Mouse (Mus musculus) embryonic facial prominence, embryonic 12.5 days (tissue): ENCODE data around the gene Spata32. TPM values are rescaled to one million over a fixed set of nuclear protein-coding genes. Genes with fewer than 3 reads are reported as not detected.

Experiments used
- ATAC-seq: fragments of 200-750 bp; cut with Nextera tagmentation; 2 replicates; pipeline ENCODE4 v1.8.0; 2017; ENCODE audit not compliant: insufficient number of reproducible peaks, insufficient read depth, low FRiP score, low TSS enrichment
- H3K27ac ChIP-seq: fragments of 300-500 bp; sonication (generic); 2 replicates; pipeline ENCODE4 v1.5.1; 2016; ENCODE audit warnings: mild to moderate bottlenecking
- H3K27me3 ChIP-seq: fragments of 300-500 bp; sonication (generic); 2 replicates; pipeline ENCODE4 v1.6.1; 2016; ENCODE audit warnings: mild to moderate bottlenecking, moderate library complexity
- H3K36me3 ChIP-seq: fragments of 300-500 bp; sonication (generic); 2 replicates; pipeline ENCODE4 v1.6.1; 2016; ENCODE audit warnings: mild to moderate bottlenecking
- H3K4me1 ChIP-seq: fragments of 300-500 bp; sonication (generic); 2 replicates; pipeline ENCODE4 v1.6.1; 2016
- H3K4me2 ChIP-seq: fragments of 300-500 bp; sonication (generic); replicated peaks from 2 replicates; pipeline ENCODE4 v1.6.1; 2016; ENCODE audit warnings: mild to moderate bottlenecking, moderate library complexity
- H3K4me3 ChIP-seq: fragments of 300-500 bp; sonication (generic); 2 replicates; pipeline ENCODE4 v1.5.1; 2016; ENCODE audit warnings: mild to moderate bottlenecking
- H3K9ac ChIP-seq: fragments of 300-500 bp; sonication (generic); 2 replicates; pipeline ENCODE4 v1.6.1; 2016; ENCODE audit warnings: mild to moderate bottlenecking, moderate library complexity
- H3K9me3 ChIP-seq: fragments of 300-500 bp; sonication (generic); 2 replicates; pipeline ENCODE4 v1.6.1; 2016; ENCODE audit warnings: mild to moderate bottlenecking, moderate library complexity
- WGBS: fragments of 180-500 bp; shearing (Covaris S2); methylation state at CpG from one replicate; pipeline ENCODE4 v1.1.7; 2016; 5-methylcytosine and 5-hydroxymethylcytosine counted together
- polyA plus RNA-seq: library from polyadenylated mRNA; unstranded; fragments of >200 nt; fragmentation: Nextera tagmentation; extraction: Ambion mirVana; gene quantifications from 2 replicates; pipeline ENCODE4 v1.2.1, GENCODE M21; 2016

Gene Spata32
- polyA plus RNA-seq, 1 experiment from 2014 or later, result not detected

DNA sequence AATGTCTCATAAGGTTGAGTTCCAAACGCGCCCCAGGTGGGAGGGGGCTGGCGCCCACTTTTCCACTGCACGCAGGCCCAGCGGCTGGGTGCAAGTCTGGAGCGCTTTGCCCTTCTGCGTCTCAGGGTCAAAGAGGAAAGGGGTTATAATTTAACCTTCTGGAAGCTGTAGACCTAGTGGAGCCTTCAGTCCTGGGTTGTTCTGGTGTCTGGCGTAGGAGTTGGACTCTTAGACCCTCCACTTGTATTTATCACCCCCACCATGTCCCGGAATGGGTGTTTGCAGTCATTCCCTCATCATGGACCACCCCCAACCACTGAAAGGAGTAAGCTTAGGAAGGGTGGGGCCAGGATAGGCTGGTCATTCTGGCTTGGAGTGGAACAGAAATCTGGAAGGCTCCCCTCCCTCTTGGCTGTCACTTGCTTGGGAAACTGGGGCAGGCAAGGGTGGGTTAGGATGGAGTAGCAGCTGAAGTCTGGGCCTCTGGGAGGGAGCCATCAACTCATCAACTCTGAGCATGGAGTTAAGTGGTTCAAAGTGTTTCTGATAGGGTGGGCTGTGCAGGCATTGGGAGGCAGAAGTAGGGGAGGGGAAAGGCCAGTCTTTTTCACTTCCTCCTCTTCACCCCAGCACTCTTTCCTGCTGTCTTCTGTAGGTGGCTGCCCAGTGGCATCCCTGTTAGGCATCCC is 46.4 kb downstream of the Spata32 start:
- H3K4me1 ChIP-seq, result peaks cover 8% of the 10 kb centered on the region; the same call in 1 of the 2 replicates
- H3K4me3 ChIP-seq, result peak overlapping the region; percentile 58; the same call in 1 of the 2 replicates
- ATAC-seq, result no peak
- H3K27ac ChIP-seq, result no peak overlapping the region
- no peaks in the 10 kb centered on the region for H3K9me3 ChIP-seq
- H3K9ac ChIP-seq, result no peak overlapping the region
- peaks cover 52% of the 10 kb centered on the region for H3K27me3 ChIP-seq
- 53% methylated on average over 9 of the region's 9 CpGs for WGBS
- peak overlapping the region; percentile 99 for H3K4me2 ChIP-seq
- H3K36me3 ChIP-seq, result no peaks in the 10 kb centered on the region

DNA sequence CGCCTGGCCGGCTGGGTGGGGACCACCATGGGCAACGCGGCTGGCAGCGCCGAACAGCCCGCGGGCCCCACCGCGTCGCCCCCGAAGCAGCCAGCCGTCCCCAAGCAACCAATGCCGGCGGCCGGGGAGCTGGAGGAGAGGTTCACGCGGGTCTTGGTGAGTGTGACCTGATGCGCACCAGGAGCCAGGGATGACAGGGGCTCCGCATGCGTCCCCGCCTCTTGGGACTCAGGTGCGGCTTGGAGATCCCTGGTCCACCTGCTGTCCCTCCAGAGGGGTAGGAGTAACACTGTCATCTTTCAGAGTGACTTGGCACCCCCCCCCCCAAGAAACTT is 47.0 kb downstream of the Spata32 start:
- Histone ChIP-seq H3K9ac (peak overlapping the region; percentile 43), H3K36me3 (no peaks in the 10 kb centered on the region), H3K4me3 (peak overlapping the region; percentile 58), H3K9me3 (no peaks in the 10 kb centered on the region), H3K4me1 (peaks cover 8% of the 10 kb centered on the region; the same call in 1 of the 2 replicates), H3K4me2 (peak overlapping the region; percentile 99), H3K27ac (0 out of 2 replicates have a peak overlapping the region, but pooled peaks have one; percentile 3), H3K27me3 (peaks cover 52% of the 10 kb centered on the region)
- no peak for ATAC-seq
- WGBS, result 2% methylated on average over 21 of the region's 23 CpGs

DNA sequence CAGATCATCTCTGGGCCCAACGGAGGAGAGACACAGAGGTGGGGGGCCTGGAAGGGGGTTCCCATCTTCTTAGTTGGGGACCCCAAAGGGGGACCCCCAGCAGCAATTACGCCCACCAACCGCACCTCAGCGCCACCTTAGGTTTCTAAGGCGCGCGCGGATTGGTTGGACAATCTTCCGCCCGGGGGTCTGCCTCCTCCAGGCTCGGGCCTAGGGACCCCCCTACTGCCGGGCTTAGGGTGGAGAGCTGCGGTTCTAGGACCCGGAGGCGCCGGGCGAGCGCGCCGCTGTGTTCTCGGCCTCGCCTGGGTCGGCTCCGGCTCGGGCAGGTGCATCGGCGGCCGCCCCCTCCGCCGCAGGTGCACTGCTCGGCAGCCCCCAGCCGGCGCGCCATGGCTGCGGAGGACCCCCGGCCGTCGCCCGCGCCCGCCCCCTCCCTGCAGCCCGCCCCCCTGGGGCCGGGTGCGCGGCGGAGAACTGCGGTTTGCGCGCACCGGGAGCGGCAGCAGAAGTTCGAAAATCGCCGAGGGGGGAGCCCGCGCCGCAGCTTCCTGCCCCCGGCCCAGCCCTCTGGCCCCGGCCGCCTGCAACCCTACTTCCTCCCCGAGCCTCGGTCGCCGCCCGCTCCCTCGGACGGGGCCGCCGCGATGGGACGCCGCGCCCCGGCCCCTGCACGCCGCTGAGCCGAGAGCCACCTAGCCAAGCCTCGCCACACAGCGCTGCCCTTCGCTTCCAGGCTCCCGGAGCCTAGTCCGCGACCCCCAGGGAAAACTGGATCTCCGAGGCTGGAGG is 47.5 kb downstream of the Spata32 start, which contains the start of gene Fmnl1:
Fmnl1 (plus strand) TSS at position 614 of the 792 bp plus-strand sequence.
- 2% methylated on average over 55 of the region's 84 CpGs for WGBS

DNA sequence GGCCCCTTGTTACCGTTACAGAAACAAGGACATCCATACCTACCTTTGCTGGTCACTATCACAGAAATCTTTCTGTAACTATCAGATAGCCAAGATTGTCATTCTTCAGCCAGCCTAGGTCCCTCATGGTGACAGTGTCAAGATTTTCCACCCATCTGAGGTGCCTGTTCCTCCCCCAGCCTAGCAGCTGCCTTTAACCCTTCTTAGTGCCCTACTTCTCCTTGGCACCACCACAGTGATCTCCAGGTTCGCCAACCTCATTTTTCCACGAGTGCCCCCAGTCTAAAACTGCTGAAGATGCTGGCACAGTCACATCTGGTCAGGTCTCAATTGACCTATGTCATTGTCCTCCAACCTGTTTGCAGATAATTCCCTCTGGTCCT is 48.1 kb downstream of the Spata32 start:
- no peak overlapping the region for H3K27ac ChIP-seq
- ATAC-seq, result no peak

More for the DNA sequence above, 47.5 kb downstream of the Spata32 start, which contains the start of gene Fmnl1:
- Histone ChIP-seq H3K27me3 (peaks cover 52% of the 10 kb centered on the region), H3K4me3 (peak within 1 kb of the TSS; percentile 58), H3K4me2 (peak within 1 kb of the TSS; percentile 99), H3K9me3 (no peaks in the 10 kb centered on the region), H3K27ac (0 out of 2 replicates have a peak within 1 kb of the TSS, but pooled peaks have one; percentile 3), H3K4me1 (peaks cover 8% of the 10 kb centered on the region; the same call in 1 of the 2 replicates), H3K36me3 (no peaks in the 10 kb centered on the region), H3K9ac (peak within 1 kb of the TSS; percentile 43)
- ATAC-seq, result no peak

DNA sequence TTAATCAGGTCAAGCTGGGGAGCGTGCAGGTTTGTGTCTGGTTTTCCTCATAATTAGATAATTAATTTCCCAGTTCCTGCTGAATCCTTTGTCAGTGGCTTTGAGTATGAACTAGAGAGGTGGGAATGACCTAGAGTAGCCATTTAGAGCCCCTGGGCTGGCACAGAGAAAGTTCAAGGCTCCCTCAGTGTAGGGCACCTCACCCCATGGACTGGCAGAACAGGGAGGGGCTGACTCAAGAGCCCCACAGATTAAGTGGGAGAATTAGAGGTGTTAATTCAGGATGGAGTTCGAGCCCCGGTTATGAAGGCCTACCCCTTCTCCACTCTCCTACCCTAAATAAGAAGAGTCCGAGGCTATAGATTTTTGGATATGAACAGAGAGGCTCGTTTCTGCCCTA is 48.6 kb downstream of the Spata32 start:
- H3K9me3 ChIP-seq, result no peaks in the 10 kb centered on the region
- H3K27ac ChIP-seq, result no peak overlapping the region
- H3K4me1 ChIP-seq, result 0 out of 2 replicates have a peak, but pooled peaks cover 5% of the 10 kb centered on the region
- peaks cover 52% of the 10 kb centered on the region for H3K27me3 ChIP-seq
- no peak overlapping the region for H3K9ac ChIP-seq
- 77% methylated on average over 5 of the region's 5 CpGs for WGBS
- H3K4me3 ChIP-seq, result no peak overlapping the region
- H3K4me2 ChIP-seq, result no peak overlapping the region
- no peak for ATAC-seq
- H3K36me3 ChIP-seq, result no peaks in the 10 kb centered on the region

More for the DNA sequence above, 48.1 kb downstream of the Spata32 start:
- peaks cover 52% of the 10 kb centered on the region for H3K27me3 ChIP-seq
- H3K4me3 ChIP-seq, result peak overlapping the region; percentile 58
- no peaks in the 10 kb centered on the region for H3K36me3 ChIP-seq
- H3K9me3 ChIP-seq, result no peaks in the 10 kb centered on the region
- H3K4me1 ChIP-seq, result peaks cover 8% of the 10 kb centered on the region; the same call in 1 of the 2 replicates
- WGBS, result 54% methylated on average over 3 of the region's 3 CpGs
- peak overlapping the region; percentile 99 for H3K4me2 ChIP-seq
- no peak overlapping the region for H3K9ac ChIP-seq

DNA sequence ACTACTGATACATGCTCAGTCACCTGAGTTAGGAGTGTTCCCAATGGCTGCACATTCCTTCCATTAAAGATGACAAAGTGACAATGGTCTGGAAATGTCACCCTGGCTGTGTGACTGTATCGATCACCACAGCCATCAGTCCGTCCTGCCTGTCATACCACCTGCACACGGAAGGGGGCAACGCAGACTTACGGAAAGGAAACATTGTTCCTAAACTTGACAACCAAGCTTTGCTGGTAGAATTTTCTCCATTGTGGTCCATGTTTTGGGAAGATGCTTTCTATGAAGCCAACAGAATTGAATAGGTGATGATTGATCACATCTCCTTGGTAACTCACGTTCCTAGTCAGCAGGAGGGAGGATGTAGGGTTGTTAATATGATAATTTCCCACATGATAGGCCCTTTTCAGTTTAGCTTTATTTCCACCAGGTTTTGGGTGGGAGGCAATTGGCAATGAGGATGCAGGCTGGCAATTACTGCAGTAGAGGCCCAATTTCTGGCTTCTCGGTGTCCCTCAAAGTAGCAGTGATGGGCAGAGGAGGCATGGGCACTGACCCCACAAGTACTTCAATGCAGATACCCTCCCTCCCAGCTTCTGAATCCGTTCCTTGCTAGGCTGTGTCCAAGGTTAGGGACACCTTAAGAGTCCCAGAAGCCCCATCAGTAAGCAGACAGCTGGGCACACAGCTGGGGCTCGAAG is 49.4 kb downstream of the Spata32 start:
- 0 out of 2 replicates have a peak, but pooled peaks cover 5% of the 10 kb centered on the region for H3K4me1 ChIP-seq
- no peaks in the 10 kb centered on the region for H3K36me3 ChIP-seq
- no peak overlapping the region for H3K9ac ChIP-seq
- H3K27me3 ChIP-seq, result peaks cover 50% of the 10 kb centered on the region
- H3K4me2 ChIP-seq, result no peak overlapping the region
- no peak overlapping the region for H3K4me3 ChIP-seq
- H3K9me3 ChIP-seq, result no peaks in the 10 kb centered on the region
- no peak overlapping the region for H3K27ac ChIP-seq
- WGBS, result 26% methylated on average over 9 of the region's 9 CpGs
- ATAC-seq, result no peak

DNA sequence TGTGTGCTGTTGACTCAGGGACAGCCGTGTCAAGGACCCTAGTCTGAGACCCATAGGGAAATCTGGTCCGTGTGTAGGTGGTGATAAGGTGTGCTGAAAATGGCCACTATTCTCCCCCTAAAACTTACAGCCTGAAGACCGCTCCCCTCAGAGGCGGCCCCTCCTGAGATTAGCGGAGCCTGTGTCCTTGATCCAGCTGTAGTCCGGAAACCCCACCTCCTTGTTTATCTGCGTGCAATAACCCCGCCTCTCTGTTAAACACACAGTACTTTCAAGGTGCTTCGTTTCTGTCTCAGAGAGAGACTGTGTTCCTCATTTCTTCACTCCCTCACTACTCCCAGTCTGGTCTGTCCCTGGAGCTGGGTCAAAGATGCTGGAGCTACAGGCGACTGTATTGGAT is 53.8 kb downstream of the Spata32 start:
- no peaks in the 10 kb centered on the region for H3K4me1 ChIP-seq
- ATAC-seq, result no peak
- H3K9ac ChIP-seq, result no peak overlapping the region
- H3K27me3 ChIP-seq, result peaks cover 5% of the 10 kb centered on the region; the same call in 1 of the 2 replicates
- no peak overlapping the region for H3K4me3 ChIP-seq
- H3K4me2 ChIP-seq, result no peak overlapping the region
- H3K36me3 ChIP-seq, result no peaks in the 10 kb centered on the region
- no peak overlapping the region for H3K27ac ChIP-seq
- WGBS, result 31% methylated on average over 10 of the region's 10 CpGs
- no peaks in the 10 kb centered on the region for H3K9me3 ChIP-seq

DNA sequence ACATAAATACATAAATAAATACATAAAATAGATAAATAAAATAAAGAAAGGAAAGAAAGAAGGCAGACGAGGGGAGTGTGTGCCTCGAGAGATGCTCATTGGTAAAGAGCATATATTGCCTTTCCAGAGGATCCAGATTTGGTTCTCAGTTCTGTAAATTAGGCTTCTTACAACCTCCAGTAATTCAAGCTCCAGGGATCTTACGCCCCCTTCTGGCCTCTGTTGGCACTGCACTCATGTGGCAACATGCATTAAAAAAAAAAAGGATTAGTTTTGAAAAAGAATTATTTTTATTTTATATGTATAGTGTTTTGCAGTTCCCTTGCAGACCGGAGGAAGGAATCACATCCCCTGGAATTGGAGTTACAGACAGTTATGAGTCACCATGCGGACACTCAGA is 56.1 kb downstream of the Spata32 start:
- 89% methylated on average over 5 of the region's 5 CpGs for WGBS
- no peak for ATAC-seq
- Histone ChIP-seq H3K27ac (no peak overlapping the region), H3K4me3 (no peak overlapping the region), H3K9ac (no peak overlapping the region), H3K27me3 (no peaks in the 10 kb centered on the region), H3K36me3 (no peaks in the 10 kb centered on the region), H3K9me3 (no peaks in the 10 kb centered on the region), H3K4me1 (peaks cover 5% of the 10 kb centered on the region; the same call in 1 of the 2 replicates), H3K4me2 (no peak overlapping the region)

DNA sequence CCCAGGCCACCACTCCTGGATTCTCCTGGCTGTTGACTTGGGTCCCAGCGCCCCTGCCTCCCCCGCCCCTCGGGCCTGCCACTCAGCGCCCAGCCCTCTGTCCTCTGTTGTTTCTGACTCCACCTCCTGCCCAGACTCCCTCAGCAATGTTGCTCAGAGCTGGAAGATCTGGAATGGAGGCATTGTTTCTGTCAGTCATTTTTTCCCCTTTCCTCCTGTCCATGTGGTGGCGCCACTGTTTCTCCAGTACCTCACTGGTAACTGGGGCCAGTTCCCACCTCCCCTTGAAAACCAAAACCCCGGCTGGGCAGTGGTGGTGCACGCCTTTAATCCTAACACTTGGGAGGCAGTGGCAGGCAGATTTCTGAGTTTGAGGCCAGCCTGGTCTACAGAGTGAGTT is 56.8 kb downstream of the Spata32 start:
- Histone ChIP-seq H3K4me1 (peaks cover 5% of the 10 kb centered on the region; the same call in 1 of the 2 replicates), H3K9ac (no peak overlapping the region), H3K36me3 (no peaks in the 10 kb centered on the region), H3K9me3 (no peaks in the 10 kb centered on the region), H3K27ac (no peak overlapping the region), H3K27me3 (no peaks in the 10 kb centered on the region), H3K4me3 (no peak overlapping the region), H3K4me2 (no peak overlapping the region)
- ATAC-seq, result no peak
- WGBS, result 79% methylated on average over 7 of the region's 7 CpGs

DNA sequence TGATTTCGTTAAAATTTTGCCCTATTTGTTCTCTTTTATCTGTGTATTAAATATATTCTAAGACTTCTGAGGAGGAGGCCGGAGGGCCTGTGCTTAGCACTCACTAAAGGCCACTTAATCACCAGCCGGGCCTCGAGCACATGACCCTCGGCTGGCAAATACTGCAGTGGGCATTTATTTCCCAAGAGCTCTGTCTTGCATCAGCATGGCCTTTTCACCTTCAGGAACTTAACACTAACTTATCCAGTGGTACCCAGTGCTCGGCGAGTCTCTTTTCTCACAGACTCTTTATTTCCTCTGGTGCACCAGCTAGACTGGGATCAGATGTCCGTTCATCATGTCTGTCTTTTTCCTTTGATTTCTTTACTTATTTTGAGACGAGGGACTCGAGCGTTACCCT is 57.5 kb downstream of the Spata32 start:
- Histone ChIP-seq H3K4me1 (peaks cover 5% of the 10 kb centered on the region; the same call in 1 of the 2 replicates), H3K4me2 (no peak overlapping the region), H3K27me3 (no peaks in the 10 kb centered on the region), H3K27ac (no peak overlapping the region), H3K36me3 (no peaks in the 10 kb centered on the region), H3K9ac (no peak overlapping the region), H3K4me3 (no peak overlapping the region), H3K9me3 (no peaks in the 10 kb centered on the region)
- ATAC-seq, result no peak
- 86% methylated on average over 11 of the region's 11 CpGs for WGBS
